Mouse (Mus musculus) ES-Bruce4 (cell line): ENCODE results near the gene Sprr2j-ps.

ENCODE experiments used
- CTCF ChIP-seq: IDR thresholded peaks from one replicate; pipeline ENCODE4 v1.8.1; 2011; ENCODE audit warnings: low read depth, low read length
- POLR2A ChIP-seq: IDR thresholded peaks from one replicate; pipeline ENCODE4 v1.8.1; 2011; ENCODE audit warnings: low read length; ENCODE audit not compliant: insufficient read depth

- TF ChIP-seq CTCF (no peak), POLR2A (no peak)
Measured at GRCm38 (mm10) chr3:92466576-92466975, 48.7 kb downstream of the Sprr2j-ps start.
